15 mouse cellular contexts compared by ENCODE assay signal in the genomic region with DNA sequence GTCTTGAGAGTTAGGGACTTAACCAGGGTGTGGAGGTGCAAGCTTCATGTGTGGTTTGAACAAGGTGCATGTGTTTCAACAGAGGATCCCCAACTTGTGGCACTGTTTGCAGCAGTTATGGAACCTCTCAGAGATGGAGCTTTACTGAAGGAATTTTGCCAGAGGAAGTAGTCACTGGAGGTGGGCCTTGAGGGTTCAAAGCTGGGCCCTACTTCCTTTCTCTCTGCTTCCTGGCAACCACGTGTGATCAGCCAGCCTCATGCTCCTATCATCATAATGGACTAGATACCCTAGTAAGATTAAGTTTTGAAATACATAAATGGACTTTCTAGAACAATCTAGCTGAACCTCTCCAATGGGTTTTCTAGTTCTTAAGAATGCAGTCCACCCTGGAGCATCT.
"Had no signal": no experiment of that assay in that cellular context is flagged by ENCODE, and none has a peak within 500 bp of the region (broad histone marks: within the 10 kb centered on the region; RNA-seq: fewer than 3 reads in every experiment).

No protein-coding gene starts in this region.

- H3K27ac ChIP-seq: kidney, embryonic 15.5 days; left cerebral cortex, adult 2 months; liver, embryonic 13.5 days; midbrain, embryonic 10.5 days; midbrain, embryonic 13.5 days had no signal

- H3K9ac ChIP-seq: kidney, embryonic 15.5 days; liver, embryonic 13.5 days; lung, embryonic 14.5 days; midbrain, embryonic 13.5 days had no signal

- H3K36me3 ChIP-seq: kidney, embryonic 15.5 days; liver, embryonic 13.5 days; midbrain, embryonic 10.5 days; midbrain, embryonic 13.5 days had no signal

- H3K4me1 ChIP-seq: midbrain, embryonic 13.5 days had no signal

- H3K9me3 ChIP-seq: kidney, embryonic 15.5 days; liver, embryonic 13.5 days; megakaryocyte, embryonic 14.5 days; midbrain, embryonic 10.5 days; midbrain, embryonic 13.5 days had no signal

- H3K27me3 ChIP-seq: kidney, embryonic 15.5 days; liver, embryonic 13.5 days; midbrain, embryonic 13.5 days had no signal

- H3K4me3 ChIP-seq: kidney, embryonic 15.5 days; left cerebral cortex, adult 2 months; liver, embryonic 13.5 days; megakaryocyte, embryonic 14.5 days; midbrain, embryonic 10.5 days; midbrain, embryonic 13.5 days; myocyte had no signal

- H3K4me2 ChIP-seq: kidney, embryonic 15.5 days; liver, embryonic 13.5 days; lung, embryonic 14.5 days; midbrain, embryonic 13.5 days had no signal

- ATAC-seq: lung, postnatal 0 days; midbrain, embryonic 13.5 days; midbrain, embryonic 16.5 days had no signal

- DNase-seq: kidney, adult 8-10 months; kidney, postnatal 10 days; kidney, postnatal 36 days; layer of hippocampus, postnatal 36 days; liver, embryonic 13.5 days; lung, embryonic 14.5 days; lung, postnatal 36 days had no signal
